Mouse (Mus musculus): ENCODE data around the gene Ggta1. TPM values are rescaled to one million over a fixed set of nuclear protein-coding genes. Genes with fewer than 3 reads are reported as not detected.

Gene Ggta1
- polyA plus RNA-seq, 1 experiment from 2014 or later: 38.1 TPM

GRCm38 (mm10) chr2:35407266-35407665, 55.8 kb downstream of the Ggta1 start:
- no peak overlapping the region for H3K4me2 ChIP-seq
- no peaks in the 10 kb centered on the region for H3K27me3 ChIP-seq (ENCODE audit: control insufficient read depth, insufficient read depth, low read length)
- no peak for ATAC-seq (replicated peaks; ENCODE audit: insufficient number of reproducible peaks, low FRiP score, low TSS enrichment)
- 0 out of 2 replicates have a peak, but pooled peaks cover 7% of the 10 kb centered on the region for H3K4me1 ChIP-seq (ENCODE audit: control insufficient read depth, insufficient read depth, low read length)
- no peak overlapping the region for H3K27ac ChIP-seq (ENCODE audit: low read depth, low read length)
- WGBS (ENCODE audit: insufficient replicate concordance): 91% methylated on average over 6 of the region's 6 CpGs
- no peaks in the 10 kb centered on the region for H3K9me3 ChIP-seq (replicated peaks; ENCODE audit: control insufficient read depth, low read length)
- no peak overlapping the region for H3K9ac ChIP-seq (ENCODE audit: low read depth, low read length)
- H3K36me3 ChIP-seq (ENCODE audit: control insufficient read depth, insufficient read depth, low read length): no peaks in the 10 kb centered on the region
- no peak overlapping the region for H3K4me3 ChIP-seq (ENCODE audit: low read depth, low read length)

GRCm38 (mm10) chr2:35406611-35407010, 56.4 kb downstream of the Ggta1 start:
- Histone ChIP-seq H3K27ac (ENCODE audit: low read depth, low read length) (no peak overlapping the region), H3K27me3 (ENCODE audit: control insufficient read depth, insufficient read depth, low read length) (no peaks in the 10 kb centered on the region), H3K4me3 (ENCODE audit: low read depth, low read length) (no peak overlapping the region), H3K9me3 (replicated peaks; ENCODE audit: control insufficient read depth, low read length) (no peaks in the 10 kb centered on the region), H3K36me3 (ENCODE audit: control insufficient read depth, insufficient read depth, low read length) (no peaks in the 10 kb centered on the region), H3K4me2 (no peak overlapping the region), H3K9ac (ENCODE audit: low read depth, low read length) (no peak overlapping the region), H3K4me1 (ENCODE audit: control insufficient read depth, insufficient read depth, low read length) (0 out of 2 replicates have a peak, but pooled peaks cover 7% of the 10 kb centered on the region)
- WGBS (ENCODE audit: insufficient replicate concordance): 80% methylated on average over 1 of the region's 1 CpGs
- no peak for ATAC-seq (replicated peaks; ENCODE audit: insufficient number of reproducible peaks, low FRiP score, low TSS enrichment)

DNA sequence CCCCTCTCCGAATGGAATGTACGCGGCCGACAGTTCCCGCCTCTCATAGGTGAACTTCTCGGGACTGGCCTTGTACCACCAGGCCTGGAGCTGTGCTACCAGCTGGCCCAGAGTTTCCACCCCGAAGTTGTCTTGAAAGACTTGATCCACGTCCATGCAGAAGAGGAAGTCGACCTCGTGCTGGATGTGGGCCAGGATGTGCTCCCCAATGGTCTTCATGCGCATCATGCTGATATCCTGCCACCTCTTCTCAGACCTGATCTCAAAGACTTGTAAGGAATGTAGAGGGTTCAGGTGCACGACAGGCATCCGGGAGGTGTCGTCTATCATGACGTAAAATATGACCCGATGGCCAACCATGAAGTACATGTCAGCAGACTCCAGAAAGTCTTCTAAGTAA, 60.6 kb downstream of the Ggta1 start:
- no peak overlapping the region for H3K4me2 ChIP-seq
- H3K4me3 ChIP-seq (ENCODE audit: low read depth, low read length): no peak overlapping the region
- no peaks in the 10 kb centered on the region for H3K9me3 ChIP-seq (replicated peaks; ENCODE audit: control insufficient read depth, low read length)
- H3K4me1 ChIP-seq (ENCODE audit: control insufficient read depth, insufficient read depth, low read length): no peaks in the 10 kb centered on the region
- no peak overlapping the region for H3K27ac ChIP-seq (ENCODE audit: low read depth, low read length)
- ATAC-seq (replicated peaks; ENCODE audit: insufficient number of reproducible peaks, low FRiP score, low TSS enrichment): no peak
- WGBS (ENCODE audit: insufficient replicate concordance): 90% methylated on average over 16 of the region's 16 CpGs
- H3K9ac ChIP-seq (ENCODE audit: low read depth, low read length): no peak overlapping the region
- H3K27me3 ChIP-seq (ENCODE audit: control insufficient read depth, insufficient read depth, low read length): no peaks in the 10 kb centered on the region
- H3K36me3 ChIP-seq (ENCODE audit: control insufficient read depth, insufficient read depth, low read length): no peaks in the 10 kb centered on the region

DNA sequence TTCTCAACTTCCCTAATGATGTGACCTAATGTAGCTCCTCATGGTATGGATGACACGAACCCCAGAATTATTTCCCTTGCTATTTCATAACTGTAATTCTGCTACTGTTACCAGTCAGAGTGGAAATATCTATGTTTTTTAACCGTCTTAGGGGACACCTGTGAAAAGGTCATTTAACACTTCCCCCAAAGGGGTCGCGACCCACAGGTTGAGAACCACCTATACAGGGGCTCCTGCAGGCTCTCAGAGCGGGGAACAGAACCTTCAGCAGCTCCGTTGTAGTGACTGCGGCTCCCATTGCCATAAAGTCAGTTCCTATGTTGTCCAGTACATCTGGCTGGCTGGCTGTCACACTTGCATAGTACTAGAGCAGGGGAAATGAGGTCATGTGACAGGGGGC, 62.3 kb downstream of the Ggta1 start:
- Histone ChIP-seq H3K4me3 (ENCODE audit: low read depth, low read length) (no peak overlapping the region), H3K27ac (ENCODE audit: low read depth, low read length) (no peak overlapping the region), H3K36me3 (ENCODE audit: control insufficient read depth, insufficient read depth, low read length) (no peaks in the 10 kb centered on the region), H3K4me1 (ENCODE audit: control insufficient read depth, insufficient read depth, low read length) (no peaks in the 10 kb centered on the region), H3K27me3 (ENCODE audit: control insufficient read depth, insufficient read depth, low read length) (no peaks in the 10 kb centered on the region), H3K9ac (ENCODE audit: low read depth, low read length) (no peak overlapping the region), H3K4me2 (no peak overlapping the region), H3K9me3 (replicated peaks; ENCODE audit: control insufficient read depth, low read length) (no peaks in the 10 kb centered on the region)
- no peak for ATAC-seq (replicated peaks; ENCODE audit: insufficient number of reproducible peaks, low FRiP score, low TSS enrichment)
- WGBS (ENCODE audit: insufficient replicate concordance): 85% methylated on average over 7 of the region's 7 CpGs

GRCm38 (mm10) chr2:35398184-35398828, 64.7 kb downstream of the Ggta1 start:
- Histone ChIP-seq H3K27ac (ENCODE audit: low read depth, low read length) (no peak overlapping the region), H3K9ac (ENCODE audit: low read depth, low read length) (no peak overlapping the region), H3K4me1 (ENCODE audit: control insufficient read depth, insufficient read depth, low read length) (no peaks in the 10 kb centered on the region), H3K9me3 (replicated peaks; ENCODE audit: control insufficient read depth, low read length) (no peaks in the 10 kb centered on the region), H3K36me3 (ENCODE audit: control insufficient read depth, insufficient read depth, low read length) (no peaks in the 10 kb centered on the region), H3K4me2 (no peak overlapping the region), H3K4me3 (ENCODE audit: low read depth, low read length) (no peak overlapping the region), H3K27me3 (ENCODE audit: control insufficient read depth, insufficient read depth, low read length) (no peaks in the 10 kb centered on the region)
- 0 out of 2 replicates have a peak, but pooled peaks have one; percentile 31 for ATAC-seq (replicated peaks; ENCODE audit: insufficient number of reproducible peaks, low FRiP score, low TSS enrichment)
- WGBS (ENCODE audit: insufficient replicate concordance): 73% methylated on average over 6 of the region's 6 CpGs

GRCm38 (mm10) chr2:35397590-35398173, 65.3 kb downstream of the Ggta1 start:
- Histone ChIP-seq H3K36me3 (ENCODE audit: control insufficient read depth, insufficient read depth, low read length) (no peaks in the 10 kb centered on the region), H3K27me3 (ENCODE audit: control insufficient read depth, insufficient read depth, low read length) (no peaks in the 10 kb centered on the region), H3K27ac (ENCODE audit: low read depth, low read length) (no peak overlapping the region), H3K4me3 (ENCODE audit: low read depth, low read length) (no peak overlapping the region), H3K4me1 (ENCODE audit: control insufficient read depth, insufficient read depth, low read length) (no peaks in the 10 kb centered on the region), H3K9me3 (replicated peaks; ENCODE audit: control insufficient read depth, low read length) (no peaks in the 10 kb centered on the region), H3K4me2 (no peak overlapping the region), H3K9ac (ENCODE audit: low read depth, low read length) (no peak overlapping the region)
- ATAC-seq (replicated peaks; ENCODE audit: insufficient number of reproducible peaks, low FRiP score, low TSS enrichment): no peak
- WGBS (ENCODE audit: insufficient replicate concordance): 47% methylated on average over 11 of the region's 11 CpGs

- Histone ChIP-seq H3K4me2 (no peak within 1 kb of the TSS), H3K27me3 (ENCODE audit: control insufficient read depth, insufficient read depth, low read length) (no peaks in the 10 kb centered on the region), H3K9me3 (replicated peaks; ENCODE audit: control insufficient read depth, low read length) (no peaks in the 10 kb centered on the region), H3K36me3 (ENCODE audit: control insufficient read depth, insufficient read depth, low read length) (no peaks in the 10 kb centered on the region), H3K27ac (ENCODE audit: low read depth, low read length) (no peak within 1 kb of the TSS), H3K4me3 (ENCODE audit: low read depth, low read length) (no peak within 1 kb of the TSS), H3K9ac (ENCODE audit: low read depth, low read length) (no peak within 1 kb of the TSS), H3K4me1 (ENCODE audit: control insufficient read depth, insufficient read depth, low read length) (no peaks in the 10 kb centered on the region)
- ATAC-seq (replicated peaks; ENCODE audit: insufficient number of reproducible peaks, low FRiP score, low TSS enrichment): no peak
- 62% methylated on average over 5 of the region's 5 CpGs for WGBS (ENCODE audit: insufficient replicate concordance)
Observed at GRCm38 (mm10) chr2:35397096-35397495, 65.9 kb downstream of the Ggta1 start, which contains the start of gene 4930402F06Rik. Gene 4930402F06Rik (minus strand): TSS chr2:35397175.

- 75% methylated on average over 9 of the region's 9 CpGs for WGBS (ENCODE audit: insufficient replicate concordance)
- no peak for ATAC-seq (replicated peaks; ENCODE audit: insufficient number of reproducible peaks, low FRiP score, low TSS enrichment)
- Histone ChIP-seq H3K27me3 (ENCODE audit: control insufficient read depth, insufficient read depth, low read length) (no peaks in the 10 kb centered on the region), H3K36me3 (ENCODE audit: control insufficient read depth, insufficient read depth, low read length) (no peaks in the 10 kb centered on the region), H3K4me3 (ENCODE audit: low read depth, low read length) (no peak overlapping the region), H3K4me2 (no peak overlapping the region), H3K4me1 (ENCODE audit: control insufficient read depth, insufficient read depth, low read length) (peaks cover 2% of the 10 kb centered on the region; the same call in 1 of the 2 replicates), H3K27ac (ENCODE audit: low read depth, low read length) (no peak overlapping the region), H3K9me3 (replicated peaks; ENCODE audit: control insufficient read depth, low read length) (no peaks in the 10 kb centered on the region), H3K9ac (ENCODE audit: low read depth, low read length) (no peak overlapping the region)
Observed at GRCm38 (mm10) chr2:35385441-35385871, 77.6 kb downstream of the Ggta1 start.

- Histone ChIP-seq H3K4me3 (ENCODE audit: low read depth, low read length) (no peak overlapping the region), H3K27ac (ENCODE audit: low read depth, low read length) (no peak overlapping the region), H3K4me1 (ENCODE audit: control insufficient read depth, insufficient read depth, low read length) (0 out of 2 replicates have a peak, but pooled peaks cover 5% of the 10 kb centered on the region), H3K4me2 (no peak overlapping the region), H3K36me3 (ENCODE audit: control insufficient read depth, insufficient read depth, low read length) (no peaks in the 10 kb centered on the region), H3K9ac (ENCODE audit: low read depth, low read length) (no peak overlapping the region), H3K27me3 (ENCODE audit: control insufficient read depth, insufficient read depth, low read length) (no peaks in the 10 kb centered on the region), H3K9me3 (replicated peaks; ENCODE audit: control insufficient read depth, low read length) (no peaks in the 10 kb centered on the region)
- no peak for ATAC-seq (replicated peaks; ENCODE audit: insufficient number of reproducible peaks, low FRiP score, low TSS enrichment)
- WGBS (ENCODE audit: insufficient replicate concordance): 66% methylated on average over 9 of the region's 9 CpGs
Observed at GRCm38 (mm10) chr2:35379306-35379705, 83.7 kb downstream of the Ggta1 start.

All from heart, embryonic 11.5 days (tissue).